Mouse (Mus musculus): ENCODE results near the gene Olfr314. TPM values are rescaled to one million over a fixed set of nuclear protein-coding genes. Genes with fewer than 3 reads are reported as not detected.

Olfr314 gene
- total and polyA plus RNA-seq, 3 experiments, result 0.05 TPM; not detected in 2

DNA sequence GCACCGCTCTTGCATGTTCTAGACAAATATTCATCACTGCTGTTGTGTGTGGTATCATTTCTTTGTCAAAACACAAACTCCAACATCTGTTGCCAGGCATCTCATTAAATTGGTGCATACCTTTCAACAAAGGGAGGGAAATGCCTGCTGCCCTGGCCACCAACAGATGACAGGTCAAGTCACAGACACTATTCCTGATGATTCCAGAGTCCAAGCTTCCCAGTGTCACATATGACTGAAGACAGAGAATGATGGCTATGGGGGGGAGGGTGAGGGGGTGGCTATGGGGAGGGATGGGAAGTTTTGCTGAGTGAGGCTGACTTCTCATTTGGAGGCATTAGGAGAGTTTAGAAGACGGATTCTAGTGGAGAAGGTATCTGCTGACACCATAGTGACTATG is 1.4 kb downstream of the Olfr314 start:
- no peak for TF ChIP-seq TAL1 (conservative IDR thresholded peaks at IDR 0.05; ENCODE audit: low read depth, low read length)
- no peak for TF ChIP-seq POLR2AphosphoS5 (IDR thresholded peaks at IDR 0.05; ENCODE audit: insufficient replicate concordance, low read depth, low read length)
- no peak for TF ChIP-seq GATA1 (IDR thresholded peaks at IDR 0.05; ENCODE audit: borderline replicate concordance, low read length)
- Histone ChIP-seq H3K4me1 (ENCODE audit: insufficient read depth, low read depth, low read length) (no peaks in the 10 kb centered on the region), H3K36me3 (replicated peaks) (no peaks in the 10 kb centered on the region), H3K27me3 (ENCODE audit: insufficient read depth, low read length) (no peaks in the 10 kb centered on the region), H3K9me3 (replicated peaks) (no peaks in the 10 kb centered on the region), H3K4me3 (ENCODE audit: low read depth, low read length) (no peak overlapping the region)
- ATAC-seq (ENCODE audit: extremely low read depth, insufficient number of reproducible peaks, low FRiP score, poor library complexity, severe bottlenecking) (no peak), DNase-seq (ENCODE audit: low spot score) (no peak)

GRCm38 (mm10) chr11:58787651-58788050 is 4.9 kb downstream of the Olfr314 start:
- DNase-seq (ENCODE audit: low spot score), result no peak
- TF ChIP-seq POLR2AphosphoS5 (IDR thresholded peaks at IDR 0.05; ENCODE audit: insufficient replicate concordance, low read depth, low read length) (no peak), GATA2 (IDR thresholded peaks at IDR 0.05; ENCODE audit: borderline replicate concordance, low read depth, low read length) (no peak), GATA1 (IDR thresholded peaks at IDR 0.05; ENCODE audit: borderline replicate concordance, low read length) (no peak), TAL1 (conservative IDR thresholded peaks at IDR 0.05; ENCODE audit: low read depth, low read length) (no peak), CTCF (IDR thresholded peaks at IDR 0.05; ENCODE audit: low read depth, low read length) (no peak)
- Histone ChIP-seq H3K27me3 (ENCODE audit: insufficient read depth, low read length) (no peaks in the 10 kb centered on the region), H3K4me3 (ENCODE audit: low read depth, low read length) (no peak overlapping the region), H3K4me1 (ENCODE audit: insufficient read depth, low read depth, low read length) (0 out of 2 replicates have a peak, but pooled peaks cover 3% of the 10 kb centered on the region), H3K9me3 (replicated peaks) (no peaks in the 10 kb centered on the region), H3K36me3 (replicated peaks) (no peaks in the 10 kb centered on the region)
- ATAC-seq (ENCODE audit: extremely low read depth, insufficient number of reproducible peaks, low FRiP score, poor library complexity, severe bottlenecking), result no peak

GRCm38 (mm10) chr11:58788346-58788745 is 5.6 kb downstream of the Olfr314 start:
- Histone ChIP-seq H3K9me3 (replicated peaks) (no peaks in the 10 kb centered on the region), H3K4me3 (ENCODE audit: low read depth, low read length) (no peak overlapping the region), H3K36me3 (replicated peaks) (no peaks in the 10 kb centered on the region), H3K4me1 (ENCODE audit: insufficient read depth, low read depth, low read length) (0 out of 2 replicates have a peak, but pooled peaks cover 3% of the 10 kb centered on the region), H3K27me3 (ENCODE audit: insufficient read depth, low read length) (no peaks in the 10 kb centered on the region)
- ATAC-seq (ENCODE audit: extremely low read depth, insufficient number of reproducible peaks, low FRiP score, poor library complexity, severe bottlenecking), result no peak
- no peak for TF ChIP-seq POLR2AphosphoS5 (IDR thresholded peaks at IDR 0.05; ENCODE audit: insufficient replicate concordance, low read depth, low read length)
- TF ChIP-seq GATA2 (IDR thresholded peaks at IDR 0.05; ENCODE audit: borderline replicate concordance, low read depth, low read length), result no peak
- no peak for TF ChIP-seq CTCF (IDR thresholded peaks at IDR 0.05; ENCODE audit: low read depth, low read length)
- no peak for TF ChIP-seq TAL1 (conservative IDR thresholded peaks at IDR 0.05; ENCODE audit: low read depth, low read length)
- TF ChIP-seq GATA1 (IDR thresholded peaks at IDR 0.05; ENCODE audit: borderline replicate concordance, low read length), result no peak
- DNase-seq (ENCODE audit: low spot score), result no peak

DNA sequence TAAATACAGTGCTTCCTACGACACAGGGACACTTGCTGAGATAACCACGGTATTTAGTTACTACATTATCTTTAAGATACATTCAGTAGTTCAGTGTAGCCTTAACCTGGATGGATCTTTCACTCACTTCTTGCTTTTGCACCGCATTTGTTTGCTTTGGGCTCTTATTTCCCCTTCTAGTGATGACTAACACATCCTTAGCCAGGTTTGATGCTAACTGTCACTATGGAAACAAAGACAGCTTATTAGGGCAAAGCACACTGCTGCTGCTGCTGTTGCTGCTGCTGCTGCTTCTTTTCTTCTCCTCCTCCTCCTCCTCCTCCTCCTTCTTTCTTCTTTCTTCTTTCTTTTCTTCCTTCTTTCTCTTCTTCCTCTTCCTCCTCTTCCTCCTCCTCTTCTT is 6.8 kb downstream of the Olfr314 start:
- DNase-seq (ENCODE audit: low spot score) (no peak), ATAC-seq (ENCODE audit: extremely low read depth, insufficient number of reproducible peaks, low FRiP score, poor library complexity, severe bottlenecking) (no peak)
- H3K36me3 ChIP-seq (replicated peaks), result no peaks in the 10 kb centered on the region
- no peaks in the 10 kb centered on the region for H3K27me3 ChIP-seq (ENCODE audit: insufficient read depth, low read length)
- H3K4me3 ChIP-seq (ENCODE audit: low read depth, low read length), result no peak overlapping the region
- H3K4me1 ChIP-seq (ENCODE audit: insufficient read depth, low read depth, low read length), result 0 out of 2 replicates have a peak, but pooled peaks cover 3% of the 10 kb centered on the region
- H3K9me3 ChIP-seq (replicated peaks), result no peaks in the 10 kb centered on the region
- TF ChIP-seq GATA2 (IDR thresholded peaks at IDR 0.05; ENCODE audit: borderline replicate concordance, low read depth, low read length) (no peak), TAL1 (conservative IDR thresholded peaks at IDR 0.05; ENCODE audit: low read depth, low read length) (no peak), GATA1 (IDR thresholded peaks at IDR 0.05; ENCODE audit: borderline replicate concordance, low read length) (no peak), CTCF (IDR thresholded peaks at IDR 0.05; ENCODE audit: low read depth, low read length) (no peak), POLR2AphosphoS5 (IDR thresholded peaks at IDR 0.05; ENCODE audit: insufficient replicate concordance, low read depth, low read length) (no peak)

DNA sequence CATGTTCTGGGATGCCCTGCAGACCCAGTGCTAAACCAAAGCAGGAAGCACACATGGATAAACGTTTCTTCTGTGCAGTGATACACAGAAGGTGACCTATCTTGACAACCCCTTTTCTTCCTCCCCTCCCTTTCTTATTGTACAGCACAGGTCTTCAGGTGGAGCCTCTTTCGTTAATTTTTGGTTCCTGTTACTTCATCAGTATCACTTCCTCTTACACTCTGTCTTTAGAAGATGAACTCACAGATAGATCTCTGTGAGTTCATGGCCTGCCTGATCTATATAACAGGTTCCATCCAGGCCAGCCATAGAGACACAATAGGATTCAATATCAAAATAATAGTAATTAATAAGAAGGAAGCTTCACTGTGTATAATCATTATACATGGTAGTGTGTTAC is 7.3 kb downstream of the Olfr314 start:
- Histone ChIP-seq H3K4me3 (ENCODE audit: low read depth, low read length) (no peak overlapping the region), H3K27me3 (ENCODE audit: insufficient read depth, low read length) (no peaks in the 10 kb centered on the region), H3K4me1 (ENCODE audit: insufficient read depth, low read depth, low read length) (0 out of 2 replicates have a peak, but pooled peaks cover 3% of the 10 kb centered on the region), H3K9me3 (replicated peaks) (no peaks in the 10 kb centered on the region), H3K36me3 (replicated peaks) (no peaks in the 10 kb centered on the region)
- ATAC-seq (ENCODE audit: extremely low read depth, insufficient number of reproducible peaks, low FRiP score, poor library complexity, severe bottlenecking) (no peak), DNase-seq (ENCODE audit: low spot score) (no peak)
- TF ChIP-seq TAL1 (conservative IDR thresholded peaks at IDR 0.05; ENCODE audit: low read depth, low read length), result no peak
- no peak for TF ChIP-seq CTCF (IDR thresholded peaks at IDR 0.05; ENCODE audit: low read depth, low read length)
- no peak for TF ChIP-seq GATA1 (IDR thresholded peaks at IDR 0.05; ENCODE audit: borderline replicate concordance, low read length)
- no peak for TF ChIP-seq POLR2AphosphoS5 (IDR thresholded peaks at IDR 0.05; ENCODE audit: insufficient replicate concordance, low read depth, low read length)
- TF ChIP-seq GATA2 (IDR thresholded peaks at IDR 0.05; ENCODE audit: borderline replicate concordance, low read depth, low read length), result no peak

GRCm38 (mm10) chr11:58790646-58791045 is 7.9 kb downstream of the Olfr314 start:
- Histone ChIP-seq H3K36me3 (replicated peaks) (no peaks in the 10 kb centered on the region), H3K4me1 (ENCODE audit: insufficient read depth, low read depth, low read length) (0 out of 2 replicates have a peak, but pooled peaks cover 3% of the 10 kb centered on the region), H3K4me3 (ENCODE audit: low read depth, low read length) (no peak overlapping the region), H3K9me3 (replicated peaks) (no peaks in the 10 kb centered on the region), H3K27me3 (ENCODE audit: insufficient read depth, low read length) (no peaks in the 10 kb centered on the region)
- no peak for TF ChIP-seq GATA1 (IDR thresholded peaks at IDR 0.05; ENCODE audit: borderline replicate concordance, low read length)
- no peak for TF ChIP-seq TAL1 (conservative IDR thresholded peaks at IDR 0.05; ENCODE audit: low read depth, low read length)
- TF ChIP-seq CTCF (IDR thresholded peaks at IDR 0.05; ENCODE audit: low read depth, low read length), result no peak
- TF ChIP-seq GATA2 (IDR thresholded peaks at IDR 0.05; ENCODE audit: borderline replicate concordance, low read depth, low read length), result no peak
- no peak for TF ChIP-seq POLR2AphosphoS5 (IDR thresholded peaks at IDR 0.05; ENCODE audit: insufficient replicate concordance, low read depth, low read length)
- ATAC-seq (ENCODE audit: extremely low read depth, insufficient number of reproducible peaks, low FRiP score, poor library complexity, severe bottlenecking) (no peak), DNase-seq (ENCODE audit: low spot score) (no peak)

Data from G1E (cell line).